In the genomic region with DNA sequence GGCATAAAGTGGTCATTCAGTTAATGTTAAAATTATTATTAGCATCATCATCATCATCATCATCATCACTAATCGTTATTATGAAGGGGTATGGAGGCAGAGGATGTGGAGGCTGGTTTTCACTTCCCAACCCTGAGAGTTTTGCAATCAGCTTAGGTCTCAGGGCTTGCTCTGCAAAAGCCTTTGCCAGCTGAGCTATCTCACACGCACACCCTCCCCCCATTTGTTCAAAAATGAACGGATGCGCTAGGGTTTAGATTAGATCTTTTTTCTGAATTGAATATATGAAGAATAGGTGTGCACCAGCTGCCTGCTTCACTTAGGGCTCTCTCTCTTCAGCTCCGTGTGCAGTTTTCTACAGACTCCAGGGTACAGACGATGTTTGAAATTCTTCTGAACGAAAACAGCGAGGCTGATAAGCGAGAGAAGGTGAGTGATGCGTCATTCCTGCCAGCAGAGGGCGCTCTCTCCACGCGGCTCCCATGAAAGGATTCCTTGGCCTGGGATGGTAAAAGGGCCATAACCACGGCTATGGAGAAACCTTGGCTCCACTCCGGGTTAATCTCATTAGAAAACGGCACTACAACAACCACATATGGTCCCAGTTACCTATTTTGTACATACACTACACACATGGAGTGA, we compare ENCODE assay signal across 8 mouse cellular contexts. TPM values are rescaled to one million over a fixed set of nuclear protein-coding genes. Genes with fewer than 3 reads are reported as not detected.
A peak's percentile ranks its signal among the peaks of the same experiment; 100 is the strongest.
DNase-seq lines count a peak whose midpoint lies in the region; ATAC-seq lines count a peak whose summit lies in the region.

No protein-coding gene starts in this region.

- peak overlapping the region; percentile 54; the same call in 1 of the 2 replicates for H3K9ac ChIP-seq in hindbrain, embryonic 16.5 days (ENCODE audit: low read depth, low read length)

- no peak overlapping the region for H3K27ac ChIP-seq in hindbrain, embryonic 16.5 days (ENCODE audit: low read depth, low read length)

- peak; percentile 59 for DNase-seq in WW6 (ENCODE audit: low read depth, low spot score)
- DNase-seq in cerebellum, postnatal 10 days: peak; percentile 89 to 92
- peak; percentile 68 to 72 for DNase-seq in frontal cortex, postnatal 36 days (ENCODE audit: low spot score in 2 of 2)
- DNase-seq in left cerebral cortex, adult 18-20 months (ENCODE audit: low spot score in 2 of 2): peak; percentile 71 to 80
- peak; percentile 72 to 83 for DNase-seq in right cerebral cortex, postnatal 10 days (ENCODE audit: low spot score in 2 of 2)
- peak; percentile 61 for DNase-seq in yolk sac, embryonic 10.5 days (ENCODE audit: low spot score)

- H3K4me2 ChIP-seq in hindbrain, embryonic 16.5 days (ENCODE audit: low read length): peak overlapping the region; percentile 56

- H3K27me3 ChIP-seq in hindbrain, embryonic 16.5 days (replicated peaks; ENCODE audit: control insufficient read depth, insufficient read depth, low read length): peaks cover 6% of the 10 kb centered on the region

- WGBS in hindbrain, embryonic 16.5 days: 8% methylated on average over 16 of the region's 16 CpGs

- H3K4me3 ChIP-seq in hindbrain, embryonic 16.5 days (ENCODE audit: low read length): peak overlapping the region; percentile 26

- peak; percentile 70 for ATAC-seq in hindbrain, embryonic 16.5 days
- ATAC-seq in megakaryocyte, adult 5-6 weeks (ENCODE audit: poor library complexity, severe bottlenecking): peak; percentile 95

- no peaks in the 10 kb centered on the region for H3K4me1 ChIP-seq in hindbrain, embryonic 16.5 days (ENCODE audit: control insufficient read depth, insufficient read depth, low read depth, low read length)

- H3K9me3 ChIP-seq in hindbrain, embryonic 16.5 days (ENCODE audit: control insufficient read depth, low read length): no peaks in the 10 kb centered on the region

- no peaks in the 10 kb centered on the region for H3K36me3 ChIP-seq in hindbrain, embryonic 16.5 days (ENCODE audit: control insufficient read depth, insufficient read depth, low read length)

RNA-seq across cellular contexts. Expression of a gene that starts 4.5 kb away (rescaled TPM):
- polyA plus RNA-seq in hindbrain, embryonic 16.5 days (2015; fragmentation: Nextera tagmentation; extraction: Ambion mirVana): 1.4 and 3.3 TPM in 2 replicates
- 1 to 10 TPM in 1 of 2 experiments, under 1 TPM in 1; 1.00 to 1.5 TPM for total RNA-seq in left cerebral cortex, adult 18-20 months (2021)
- total RNA-seq in megakaryocyte, adult 5-6 weeks (2015): not detected in 2 replicates
- not detected in 2 replicates for total RNA-seq in megakaryocyte, adult 5-6 weeks (2017)

RNA-seq across cellular contexts. Expression of a gene that starts 6.6 kb away (rescaled TPM):
- 30.3 and 31.1 TPM in 2 replicates for polyA plus RNA-seq in hindbrain, embryonic 16.5 days (2015; fragmentation: Nextera tagmentation; extraction: Ambion mirVana)
- 10 to 100 TPM; 37.2 to 41.6 TPM for total RNA-seq in left cerebral cortex, adult 18-20 months (2021)
- total RNA-seq in megakaryocyte, adult 5-6 weeks (2015): 4.7 TPM in 2 replicates
- 2.6 and 3.1 TPM in 2 replicates for total RNA-seq in megakaryocyte, adult 5-6 weeks (2017)

RNA-seq across cellular contexts. Expression of a gene that starts 22.9 kb away (rescaled TPM):
- polyA plus RNA-seq in hindbrain, embryonic 16.5 days (2015; fragmentation: Nextera tagmentation; extraction: Ambion mirVana): 0.51 and 0.99 TPM in 2 replicates
- total RNA-seq in left cerebral cortex, adult 18-20 months (2021): not detected
- not detected in 2 replicates for total RNA-seq in megakaryocyte, adult 5-6 weeks (2015)
- not detected in 2 replicates for total RNA-seq in megakaryocyte, adult 5-6 weeks (2017)

RNA-seq across cellular contexts. Expression of a gene that starts 24.4 kb away (rescaled TPM):
- 11.9 and 12.9 TPM in 2 replicates for polyA plus RNA-seq in hindbrain, embryonic 16.5 days (2015; fragmentation: Nextera tagmentation; extraction: Ambion mirVana)
- total RNA-seq in left cerebral cortex, adult 18-20 months (2021): 10 to 100 TPM; 17.5 to 21.0 TPM
- 7.1 and 7.9 TPM in 2 replicates for total RNA-seq in megakaryocyte, adult 5-6 weeks (2015)
- total RNA-seq in megakaryocyte, adult 5-6 weeks (2017): 8.8 and 10.3 TPM in 2 replicates

RNA-seq across cellular contexts. Expression of a gene that starts 36.3 kb away (rescaled TPM):
- polyA plus RNA-seq in hindbrain, embryonic 16.5 days (2015; fragmentation: Nextera tagmentation; extraction: Ambion mirVana): 1.3 and 1.9 TPM in 2 replicates
- total RNA-seq in left cerebral cortex, adult 18-20 months (2021): 1 to 10 TPM; 2.4 to 4.2 TPM
- 60.7 and 62.4 TPM in 2 replicates for total RNA-seq in megakaryocyte, adult 5-6 weeks (2015)
- 112 and 116 TPM in 2 replicates for total RNA-seq in megakaryocyte, adult 5-6 weeks (2017)

Comparison
In these comparisons a context has a peak if more than half of its experiments do, and no peak if none do; other contexts are left out.
1. RNA of a gene that starts 6.6 kb away (total RNA-seq): 37.2 to 41.6 TPM in left cerebral cortex, adult 18-20 months; 2.6 to 4.7 TPM in megakaryocyte, adult 5-6 weeks; every median in the first group is over 4 times any median in the second.
2. Peak in every context shown above with its lines, with median percentiles within 50 percentile points of each other: DNase-seq.